Mouse (Mus musculus) mouse embryonic stem cell (cell line): Measurements from ENCODE around the gene Rps6kc1.

Experiments used
- in situ Hi-C, 2 experiments: fragments of 300-500 bp; cut with MboI; formaldehyde crosslinking; loops; 1 replicate in 1 of 2; 3 replicates in 1 of 2; pipeline ENCODE4 v1.14.3; 2019 to 2020; ENCODE audit warnings: low sequenced_read_pairs in 2 of 2, low pct_unique_long_range_greater_than_20kb in 1 of 2, mixed read lengths in 1 of 2; ENCODE audit not compliant: unreplicated experiment in 1 of 2

The Rps6kc1 gene

GRCm38 (mm10) chr1:190910836-190911235, 734 bp downstream of the Rps6kc1 start:
- in situ Hi-C loops: no loop called here

GRCm38 (mm10) chr1:190904714-190905113, 6.9 kb downstream of the Rps6kc1 start:
- in situ Hi-C loops: no loop called here

- in situ Hi-C loops: no loop called here
Observed at GRCm38 (mm10) chr1:190904136-190904535, 7.4 kb downstream of the Rps6kc1 start.

DNA sequence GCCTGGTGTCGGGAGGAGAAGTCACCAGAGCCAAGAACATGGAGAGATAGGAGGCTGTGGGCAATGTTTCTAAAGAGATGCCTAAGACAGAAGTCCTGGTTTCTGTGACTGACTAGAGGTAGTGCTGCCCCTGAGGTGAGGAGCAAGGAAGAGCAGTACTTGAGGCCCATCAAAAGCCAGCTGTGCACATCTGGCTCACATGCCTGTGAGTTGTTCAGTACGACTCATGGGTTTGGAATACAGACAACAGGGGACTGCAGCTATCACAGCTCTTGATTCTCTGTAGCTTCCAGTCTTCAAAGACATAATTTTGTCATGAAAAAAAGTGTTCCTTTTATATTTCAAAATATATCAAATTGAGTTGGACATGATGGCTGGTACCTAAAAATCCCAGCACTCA, 10.5 kb downstream of the Rps6kc1 start:
- in situ Hi-C loops: no loop called here

- in situ Hi-C loops: no loop called here
Observed at GRCm38 (mm10) chr1:190898899-190899575, 12.5 kb downstream of the Rps6kc1 start.

DNA sequence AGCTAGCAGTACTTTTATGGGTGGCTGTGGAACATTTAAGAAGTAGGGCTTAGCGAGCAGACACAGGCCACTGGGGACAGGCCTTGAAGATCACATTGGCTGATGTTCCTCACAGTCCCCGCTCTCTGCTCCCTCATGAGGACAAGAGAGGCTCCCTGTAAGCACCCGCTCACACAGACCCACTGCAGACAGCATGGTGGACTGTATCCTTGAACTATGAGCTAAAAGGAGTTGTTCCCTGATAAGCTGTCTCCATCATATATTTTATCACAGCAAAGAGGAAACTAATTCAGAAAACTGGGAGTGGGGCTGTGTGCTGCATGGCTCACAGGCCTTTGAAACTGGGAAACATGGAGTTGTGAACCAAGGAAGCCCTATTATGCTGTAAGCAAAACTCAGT, 13.4 kb downstream of the Rps6kc1 start:
- in situ Hi-C loops: no loop called here

GRCm38 (mm10) chr1:190893559-190894167, 17.9 kb downstream of the Rps6kc1 start:
- in situ Hi-C loops: no loop called here

DNA sequence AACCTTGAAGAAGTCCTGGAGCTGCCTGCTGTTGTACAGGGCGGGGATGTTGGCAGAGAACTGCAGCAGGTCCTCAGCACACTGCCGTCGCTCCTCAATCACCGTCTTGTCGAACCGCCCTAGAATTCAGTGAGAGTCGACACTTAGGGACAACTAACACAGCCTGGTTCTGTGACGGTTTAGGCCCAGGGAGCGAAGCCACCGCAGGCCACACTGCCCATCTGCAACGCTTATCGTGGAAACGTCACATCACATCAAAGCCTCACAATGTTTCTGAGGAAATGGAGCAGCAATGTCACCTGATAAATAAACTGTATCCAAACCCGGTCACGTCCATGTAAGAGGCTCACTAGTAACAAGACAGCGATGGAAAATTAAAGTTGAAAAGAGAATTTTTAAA, 22.9 kb downstream of the Rps6kc1 start:
- in situ Hi-C loops: no loop called here

GRCm38 (mm10) chr1:190888031-190888430, 23.5 kb downstream of the Rps6kc1 start:
- in situ Hi-C loops: no loop called here

GRCm38 (mm10) chr1:190886014-190886413, 25.6 kb downstream of the Rps6kc1 start:
- in situ Hi-C loops: no loop called here

GRCm38 (mm10) chr1:190881422-190881821, 30.1 kb downstream of the Rps6kc1 start:
- in situ Hi-C loops: no loop called here

DNA sequence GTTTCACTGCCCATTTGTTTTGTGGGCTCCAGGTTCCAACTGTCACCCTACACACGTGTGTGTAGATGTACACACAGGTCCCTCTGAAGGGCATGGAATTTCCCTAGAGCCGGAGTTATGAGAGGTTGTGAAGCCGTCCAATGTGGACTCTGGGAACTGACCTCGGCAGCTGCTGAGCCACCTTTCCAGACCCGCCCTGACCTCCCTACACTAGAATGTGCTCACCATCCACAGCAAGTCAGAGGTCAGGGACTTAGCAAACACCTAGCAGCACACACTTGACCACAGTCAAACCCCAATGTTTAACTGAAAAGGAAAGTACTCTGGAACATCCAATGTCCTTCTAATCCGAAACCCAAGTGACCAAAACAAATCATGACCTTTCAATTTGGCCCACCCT, 30.9 kb downstream of the Rps6kc1 start:
- in situ Hi-C loops: no loop called here

GRCm38 (mm10) chr1:190875751-190876150, 35.8 kb downstream of the Rps6kc1 start:
- in situ Hi-C loops: loop anchor here (5.0 kb wide), 1 partner anchor 43 kb away; no protein-coding TSS in a partner anchor

- in situ Hi-C loops: loop anchor here (5.0 kb wide), 1 partner anchor 43 kb away; no protein-coding TSS in a partner anchor
Observed at GRCm38 (mm10) chr1:190875089-190875488, 36.5 kb downstream of the Rps6kc1 start.

GRCm38 (mm10) chr1:190871068-190871467, 40.5 kb downstream of the Rps6kc1 start:
- in situ Hi-C loops: no loop called here

GRCm38 (mm10) chr1:190869996-190870395, 41.6 kb downstream of the Rps6kc1 start:
- in situ Hi-C loops: no loop called here

DNA sequence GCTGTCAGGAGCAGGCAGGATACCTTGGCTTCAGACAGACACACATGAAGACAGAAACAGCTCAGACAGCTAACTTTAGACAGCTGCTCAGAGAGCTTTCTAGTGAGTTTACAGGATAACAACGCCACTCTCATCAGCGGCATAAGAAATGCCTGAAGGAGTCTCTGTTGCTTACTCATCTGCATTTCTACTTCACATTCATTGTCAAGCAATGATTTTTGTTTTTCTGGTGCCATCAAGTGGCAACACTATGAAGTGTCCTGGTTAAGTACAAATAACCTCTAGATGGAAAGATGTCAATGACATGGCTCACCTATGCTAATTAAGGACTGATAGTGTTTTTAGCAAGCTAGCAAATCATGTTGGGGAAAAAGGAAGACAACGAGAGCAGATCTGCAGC, 42.8 kb downstream of the Rps6kc1 start:
- in situ Hi-C loops: no loop called here

DNA sequence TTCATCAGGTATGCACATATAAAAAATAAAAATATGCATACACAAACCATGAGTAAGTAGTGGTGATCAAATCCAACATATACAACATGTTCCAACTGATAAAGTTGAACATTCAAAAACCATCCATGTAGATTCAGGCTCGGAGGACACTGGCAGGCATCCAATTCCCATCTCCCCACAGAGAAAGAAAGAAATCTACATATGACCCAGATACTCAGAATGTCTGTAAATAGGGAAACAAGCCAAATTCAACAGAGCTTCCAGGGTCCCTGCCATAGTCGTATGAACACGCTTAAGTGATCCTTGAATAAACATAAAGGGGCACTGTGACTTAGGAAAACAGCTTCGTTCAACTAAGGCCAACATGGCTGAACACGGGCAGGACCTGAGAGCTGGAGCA, 49.9 kb downstream of the Rps6kc1 start:
- in situ Hi-C loops: no loop called here

DNA sequence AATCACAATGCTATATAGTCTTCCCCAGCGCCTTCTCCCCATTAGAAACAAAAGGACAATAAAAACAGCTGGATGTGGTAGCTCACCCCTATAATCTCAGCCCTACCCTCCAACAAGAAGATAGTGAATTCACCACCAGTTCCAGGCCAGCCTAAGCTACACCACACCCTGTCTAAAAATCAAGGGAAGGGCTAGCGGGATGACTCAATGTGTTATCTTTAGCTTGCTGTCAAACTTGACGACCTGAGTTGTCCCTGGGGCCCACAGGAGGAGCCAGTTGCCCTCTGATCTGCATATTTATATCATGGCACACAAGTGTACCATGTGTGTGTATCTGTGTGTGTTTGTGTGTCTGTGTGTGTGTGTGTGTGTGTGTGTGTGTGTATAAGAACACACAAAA, 57.1 kb downstream of the Rps6kc1 start:
- in situ Hi-C loops: no loop called here

DNA sequence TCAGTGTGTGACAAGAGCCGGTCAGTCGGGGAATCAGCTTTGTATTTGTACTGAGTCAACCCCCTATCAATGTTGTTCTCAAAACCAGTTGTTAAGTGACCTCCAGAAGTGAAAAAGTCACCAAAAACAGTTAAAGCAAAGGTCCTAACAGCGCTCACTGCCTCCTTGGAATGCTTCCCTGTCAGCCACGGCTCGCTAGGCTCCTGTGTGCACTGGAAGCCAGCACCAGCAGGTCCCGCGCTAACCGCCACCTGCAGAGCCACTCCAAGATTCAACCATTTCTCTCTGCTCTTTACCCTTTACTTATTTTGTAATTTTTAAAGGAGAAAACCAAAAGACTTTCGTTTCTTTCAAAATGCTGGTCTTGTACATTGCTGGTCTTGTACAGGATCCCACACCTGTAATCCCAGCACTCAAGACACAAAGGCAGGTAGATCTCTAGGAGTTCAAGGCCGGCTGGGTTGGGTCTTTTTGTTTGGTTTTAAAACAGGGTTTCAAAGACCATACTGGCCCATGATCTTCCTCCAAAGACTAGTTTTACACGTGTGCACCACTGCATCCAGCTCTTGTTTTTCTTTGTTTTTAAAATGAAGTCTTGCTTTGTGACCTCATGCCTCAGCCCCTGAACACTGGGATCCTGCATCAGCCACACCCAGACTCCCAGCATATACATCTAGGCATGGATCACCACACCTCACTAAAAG, 62.3 kb downstream of the Rps6kc1 start:
- in situ Hi-C loops: no loop called here
